Mouse (Mus musculus): Measurements from ENCODE around the gene Dclre1a. TPM values are rescaled to one million over a fixed set of nuclear protein-coding genes. Genes with fewer than 3 reads are reported as not detected.

Gene Dclre1a
- total and polyA plus RNA-seq, 3 experiments, result 28.7 to 142 (median 36.0) TPM

GRCm38 (mm10) chr19:56535765-56536164 is 12.3 kb downstream of the Dclre1a start:
- Histone ChIP-seq H3K36me3 (ENCODE audit: control insufficient read depth in 1 of 2, insufficient read depth in 2 of 2, low read length in 2 of 2) (peaks cover 0 to 11% of the 10 kb centered on the region in 2 experiments; a peak in 2 of 4 replicates), H3K4me1 (ENCODE audit: control insufficient read depth in 1 of 2, insufficient read depth in 2 of 2, low read length in 2 of 2) (no peaks in the 10 kb centered on the region), H3K4me3 (ENCODE audit: control insufficient read depth in 1 of 2, insufficient read depth in 1 of 2, low read depth in 2 of 2, low read length in 2 of 2) (no peak overlapping the region), H3K9ac (ENCODE audit: control insufficient read depth, low read depth, low read length, poor library complexity, severe bottlenecking) (no peak overlapping the region), H3K79me2 (ENCODE audit: control insufficient read depth, insufficient read depth, low read length, poor library complexity) (no peaks in the 10 kb centered on the region), H3K27me3 (ENCODE audit: control insufficient read depth in 1 of 2, insufficient read depth in 2 of 2, low read length in 2 of 2) (no peaks in the 10 kb centered on the region), H3K9me3 (replicated peaks; ENCODE audit: insufficient read depth, low read length) (no peaks in the 10 kb centered on the region), H3K27ac (ENCODE audit: control insufficient read depth, low read depth, low read length) (no peak overlapping the region)
- DNase-seq (ENCODE audit: low read depth, low spot score), result no peak
- TF ChIP-seq JUND (IDR thresholded peaks at IDR 0.05; ENCODE audit: low read depth, low read length) (no peak), ZC3H11A (IDR thresholded peaks at IDR 0.05; ENCODE audit: low read depth, low read length) (no peak), GABPA (IDR thresholded peaks at IDR 0.05; ENCODE audit: low read depth, low read length) (no peak), POLR2AphosphoS2 (IDR thresholded peaks at IDR 0.05; ENCODE audit: low read length) (no peak), NELFE (IDR thresholded peaks at IDR 0.05; ENCODE audit: low read depth, low read length) (no peak), ELF1 (IDR thresholded peaks at IDR 0.05; ENCODE audit: low read depth, low read length) (no peak), SMC3 (IDR thresholded peaks at IDR 0.05; ENCODE audit: low read depth, low read length) (no peak), ZNF384 (IDR thresholded peaks at IDR 0.05; ENCODE audit: low read depth, low read length) (no peak), UBTF (IDR thresholded peaks at IDR 0.05; ENCODE audit: borderline replicate concordance, insufficient read depth, low read depth, low read length) (no peak), MAX (IDR thresholded peaks at IDR 0.05; ENCODE audit: low read length) (no peak), ZKSCAN1 (IDR thresholded peaks at IDR 0.05; ENCODE audit: low read depth, low read length) (no peak), ZMIZ1 (IDR thresholded peaks at IDR 0.05; ENCODE audit: low read depth, low read length) (no peak), MYB (IDR thresholded peaks at IDR 0.05; ENCODE audit: low read depth, low read length) (no peak), MXI1 (IDR thresholded peaks at IDR 0.05; ENCODE audit: low read depth, low read length) (no peak)

- H3K4me3 ChIP-seq (ENCODE audit: control insufficient read depth in 1 of 2, insufficient read depth in 1 of 2, low read depth in 2 of 2, low read length in 2 of 2), result no peak overlapping the region
- no peak for DNase-seq (ENCODE audit: low read depth, low spot score)
- TF ChIP-seq E2F4 (IDR thresholded peaks at IDR 0.05; ENCODE audit: borderline replicate concordance, low read depth, low read length), result no peak
- H3K79me2 ChIP-seq (ENCODE audit: control insufficient read depth, insufficient read depth, low read length, poor library complexity), result no peaks in the 10 kb centered on the region
- H3K9me3 ChIP-seq (replicated peaks; ENCODE audit: insufficient read depth, low read length), result no peaks in the 10 kb centered on the region
- H3K4me1 ChIP-seq (ENCODE audit: control insufficient read depth in 1 of 2, insufficient read depth in 2 of 2, low read length in 2 of 2), result no peaks in the 10 kb centered on the region
- H3K36me3 ChIP-seq (ENCODE audit: control insufficient read depth in 1 of 2, insufficient read depth in 2 of 2, low read length in 2 of 2), result peaks cover 0 to 11% of the 10 kb centered on the region in 2 experiments; a peak in 2 of 4 replicates
- H3K27ac ChIP-seq (ENCODE audit: control insufficient read depth, low read depth, low read length), result no peak overlapping the region
- H3K27me3 ChIP-seq (ENCODE audit: control insufficient read depth in 1 of 2, insufficient read depth in 2 of 2, low read length in 2 of 2), result no peaks in the 10 kb centered on the region
- H3K9ac ChIP-seq (ENCODE audit: control insufficient read depth, low read depth, low read length, poor library complexity, severe bottlenecking), result no peak overlapping the region
Observed at GRCm38 (mm10) chr19:56535064-56535463, 13.0 kb downstream of the Dclre1a start.

GRCm38 (mm10) chr19:56534337-56534736 is 13.7 kb downstream of the Dclre1a start:
- H3K27ac ChIP-seq (ENCODE audit: control insufficient read depth, low read depth, low read length), result no peak overlapping the region
- no peaks in the 10 kb centered on the region for H3K9me3 ChIP-seq (replicated peaks; ENCODE audit: insufficient read depth, low read length)
- H3K79me2 ChIP-seq (ENCODE audit: control insufficient read depth, insufficient read depth, low read length, poor library complexity), result no peaks in the 10 kb centered on the region
- no peak for DNase-seq (ENCODE audit: low read depth, low spot score)
- H3K9ac ChIP-seq (ENCODE audit: control insufficient read depth, low read depth, low read length, poor library complexity, severe bottlenecking), result no peak overlapping the region
- TF ChIP-seq JUND (IDR thresholded peaks at IDR 0.05; ENCODE audit: low read depth, low read length) (no peak), NELFE (IDR thresholded peaks at IDR 0.05; ENCODE audit: low read depth, low read length) (no peak), MAX (IDR thresholded peaks at IDR 0.05; ENCODE audit: low read length) (no peak), TCF12 (IDR thresholded peaks at IDR 0.05; ENCODE audit: low read depth, low read length) (no peak), ZMIZ1 (IDR thresholded peaks at IDR 0.05; ENCODE audit: low read depth, low read length) (no peak), CTCF (IDR thresholded peaks at IDR 0.05 in 2 of 3, conservative IDR thresholded peaks at IDR 0.05 in 1 of 3; ENCODE audit: control insufficient read depth in 1 of 3, insufficient read depth in 1 of 3, low read depth in 2 of 3, low read length in 3 of 3, poor library complexity in 1 of 3, severe bottlenecking in 1 of 3) (no peak), MYB (IDR thresholded peaks at IDR 0.05; ENCODE audit: low read depth, low read length) (no peak), MEF2A (IDR thresholded peaks at IDR 0.05; ENCODE audit: extremely low read depth, insufficient replicate concordance, low read depth, low read length, poor library complexity, severe bottlenecking) (no peak), ELF1 (IDR thresholded peaks at IDR 0.05; ENCODE audit: low read depth, low read length) (no peak), KAT2A (conservative IDR thresholded peaks at IDR 0.05; ENCODE audit: low read depth, low read length) (no peak), TBP (IDR thresholded peaks at IDR 0.05; ENCODE audit: low read depth, low read length) (no peak), MAZ (IDR thresholded peaks at IDR 0.05; ENCODE audit: low read depth, low read length) (no peak), CHD2 (IDR thresholded peaks at IDR 0.05; ENCODE audit: low read length) (no peak), USF1 (IDR thresholded peaks at IDR 0.05; ENCODE audit: low read depth, low read length) (no peak), ETS1 (IDR thresholded peaks at IDR 0.05; ENCODE audit: low read depth, low read length) (no peak), USF2 (IDR thresholded peaks at IDR 0.05; ENCODE audit: borderline replicate concordance in 1 of 2, insufficient read depth in 1 of 2, low read depth in 1 of 2, low read length in 2 of 2) (no peak)
- no peak overlapping the region for H3K4me3 ChIP-seq (ENCODE audit: control insufficient read depth in 1 of 2, insufficient read depth in 1 of 2, low read depth in 2 of 2, low read length in 2 of 2)
- H3K36me3 ChIP-seq (ENCODE audit: control insufficient read depth in 1 of 2, insufficient read depth in 2 of 2, low read length in 2 of 2), result peaks cover 0 to 11% of the 10 kb centered on the region in 2 experiments; a peak in 2 of 4 replicates
- H3K4me1 ChIP-seq (ENCODE audit: control insufficient read depth in 1 of 2, insufficient read depth in 2 of 2, low read length in 2 of 2), result no peaks in the 10 kb centered on the region
- no peaks in the 10 kb centered on the region for H3K27me3 ChIP-seq (ENCODE audit: control insufficient read depth in 1 of 2, insufficient read depth in 2 of 2, low read length in 2 of 2)
